Mouse (Mus musculus): ENCODE measurements around the gene Nup85. TPM values are rescaled to one million over a fixed set of nuclear protein-coding genes. Genes with fewer than 3 reads are reported as not detected.

Gene Nup85
- polyA plus RNA-seq (2014; fragmentation: Illumina TruSeq; extraction: RNeasy Lipid Tissue Mini Kit (QIAGEN cat#74804); ENCODE audit: low replicate concordance), result 15.1 TPM

DNA sequence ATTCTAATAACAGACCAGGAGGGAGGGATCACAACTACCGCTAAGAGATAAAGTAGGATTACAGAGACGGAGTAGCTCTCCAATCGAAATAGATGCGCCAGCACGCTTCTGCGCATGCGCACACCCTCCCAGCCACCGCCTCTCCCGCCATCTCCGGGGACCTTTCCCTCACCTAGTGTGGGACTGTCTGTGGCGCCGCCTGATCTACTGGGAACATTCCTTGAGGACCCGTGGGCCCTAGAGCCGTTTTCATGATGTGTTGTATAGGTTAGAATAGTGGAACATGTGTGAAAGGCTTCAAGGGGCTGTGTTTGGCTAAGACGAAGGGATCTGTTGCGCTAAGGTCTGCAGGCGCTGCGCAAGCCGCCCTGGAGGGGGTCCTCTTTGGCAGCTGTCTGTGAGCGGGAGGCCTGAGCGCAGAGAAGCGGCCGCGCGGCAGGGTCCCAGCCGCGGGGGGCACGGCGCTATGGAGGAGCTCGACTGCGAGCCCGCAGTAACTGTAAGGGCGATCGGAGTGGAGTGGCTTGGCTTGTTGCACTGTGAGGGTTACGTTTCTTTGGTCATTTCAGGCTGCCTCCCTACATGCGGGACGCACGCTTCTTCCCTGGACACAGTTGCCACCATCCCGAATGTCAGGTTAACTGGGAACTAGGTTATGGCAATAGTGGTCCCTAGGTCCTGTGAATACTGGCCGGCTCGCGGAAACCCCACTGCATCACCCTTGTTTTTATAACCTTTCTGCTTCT, at the start of gene Nup85:
TSS of gene Nup85 (plus strand) at position 371 of the 746 bp plus-strand sequence.

DNA sequence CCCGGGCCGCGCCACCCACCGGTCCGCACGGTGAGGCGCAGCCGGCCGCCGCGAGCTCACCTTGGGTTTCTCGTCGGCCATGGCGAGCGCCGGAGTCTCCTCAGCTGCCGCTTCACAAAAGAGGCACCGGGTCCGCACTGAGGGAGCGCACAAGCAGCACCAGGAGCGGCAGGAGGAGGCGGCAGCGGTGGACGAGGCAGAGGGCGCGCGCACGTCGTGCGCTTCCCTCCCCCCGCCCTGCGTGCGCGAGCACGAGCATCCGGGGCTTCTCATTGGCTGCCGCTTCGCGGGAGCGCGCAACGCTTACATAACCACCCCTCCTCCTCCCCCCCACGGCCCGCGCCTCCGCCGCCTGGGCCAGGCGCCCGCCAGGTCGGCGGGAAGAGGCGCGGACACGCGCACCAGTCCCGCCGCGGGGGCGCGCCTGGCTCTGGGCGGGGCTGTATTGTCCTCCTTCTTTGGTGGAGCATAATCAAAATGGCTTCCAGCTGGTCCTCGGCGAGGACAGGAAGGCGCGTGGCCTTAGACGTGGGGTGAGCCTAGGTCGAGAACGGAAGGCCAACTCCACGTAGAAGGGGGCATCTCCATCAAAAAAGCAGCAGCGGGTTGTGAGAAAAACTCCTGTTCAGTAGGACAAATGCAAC, 28.1 kb upstream of the Nup85 start, which contains the start of gene Sumo2:
TSS of gene Sumo2 (minus strand) at position 239 of the 644 bp plus-strand sequence.

DNA sequence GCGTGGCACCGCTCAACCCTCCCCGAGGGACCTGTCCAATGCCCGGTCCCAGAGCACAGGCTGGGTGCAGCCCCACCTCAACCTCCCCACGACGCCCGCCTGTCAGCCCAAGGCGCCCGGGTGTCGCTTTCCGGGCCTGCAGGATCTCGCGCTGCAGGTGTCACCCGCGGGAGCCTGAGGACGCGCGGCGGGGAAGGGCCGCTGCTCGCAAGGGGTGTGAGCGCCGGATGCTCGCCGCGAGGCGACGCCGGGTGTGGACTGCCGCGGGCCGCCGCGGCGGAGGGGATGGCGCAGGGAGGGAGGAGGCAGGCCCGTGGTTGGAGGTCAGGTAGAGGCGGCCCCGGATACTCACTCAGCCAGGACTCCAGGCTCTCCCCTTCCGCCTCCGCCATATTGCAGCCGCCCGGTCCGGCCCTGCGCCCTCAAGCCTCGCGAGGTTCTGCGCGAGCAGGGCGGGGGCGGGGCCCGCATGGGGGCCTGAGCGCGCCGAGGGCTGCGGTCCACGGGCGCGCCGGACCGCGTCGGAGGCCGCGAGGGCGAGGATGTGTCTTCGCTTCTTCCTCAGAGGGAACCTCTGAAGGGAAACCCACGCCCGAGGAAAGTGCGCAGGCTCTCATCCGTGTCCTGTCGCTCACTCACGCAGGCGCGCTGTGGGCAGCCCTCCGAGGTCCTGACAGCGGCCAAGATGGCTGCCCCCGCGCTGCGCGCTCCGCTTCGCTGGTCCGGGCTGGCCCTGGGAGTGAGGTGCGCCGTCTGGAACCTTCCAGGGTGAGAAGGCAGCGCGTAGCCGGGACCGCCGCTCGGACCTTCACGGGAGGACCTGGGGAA, 39.5 kb downstream of the Nup85 start, which contains the start of the genes Mrps7 and Gga3:
TSS of gene Mrps7 (plus strand) at position 450 of the 828 bp plus-strand sequence.
TSS of gene Gga3 (minus strand) at position 576 of the 828 bp plus-strand sequence.

DNA sequence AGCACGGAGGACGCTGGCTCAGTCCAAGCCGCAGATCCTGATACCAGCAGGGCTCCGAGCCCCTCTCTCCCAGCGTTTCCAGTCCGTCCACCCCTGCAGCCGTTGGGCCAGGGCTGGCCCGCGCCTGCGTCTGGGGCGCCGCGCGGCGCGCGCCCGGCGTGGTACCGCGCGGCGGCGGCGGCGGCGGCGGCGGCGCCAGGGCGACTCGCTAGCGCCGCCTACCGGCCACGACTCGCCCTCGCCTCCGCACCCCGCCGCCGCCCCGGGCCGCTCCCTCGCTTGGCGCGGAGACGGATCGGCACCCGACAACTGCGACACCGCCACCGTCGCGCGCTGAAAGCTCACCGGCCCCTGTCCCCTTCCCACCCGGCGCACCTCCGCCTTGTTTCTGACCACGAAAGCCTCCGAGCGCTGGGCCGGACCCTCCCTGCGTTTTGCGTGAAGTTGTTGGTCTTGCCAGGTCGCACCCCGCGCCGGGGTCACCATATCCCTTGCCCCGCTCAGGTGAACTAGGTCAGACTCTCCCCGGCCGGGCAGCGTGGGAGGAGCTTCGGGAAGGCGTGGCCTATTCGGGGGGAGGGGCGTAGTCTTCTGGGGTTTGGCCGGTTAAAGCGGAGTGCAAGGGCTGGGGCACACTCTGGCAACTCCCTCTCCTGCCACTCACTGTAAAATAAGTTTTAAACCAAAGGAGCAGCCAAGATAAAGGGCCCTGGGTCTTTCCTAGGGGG, 48.3 kb downstream of the Nup85 start, which contains the start of gene Mif4gd:
TSS of gene Mif4gd (minus strand) at position 560 of the 728 bp plus-strand sequence.

DNA sequence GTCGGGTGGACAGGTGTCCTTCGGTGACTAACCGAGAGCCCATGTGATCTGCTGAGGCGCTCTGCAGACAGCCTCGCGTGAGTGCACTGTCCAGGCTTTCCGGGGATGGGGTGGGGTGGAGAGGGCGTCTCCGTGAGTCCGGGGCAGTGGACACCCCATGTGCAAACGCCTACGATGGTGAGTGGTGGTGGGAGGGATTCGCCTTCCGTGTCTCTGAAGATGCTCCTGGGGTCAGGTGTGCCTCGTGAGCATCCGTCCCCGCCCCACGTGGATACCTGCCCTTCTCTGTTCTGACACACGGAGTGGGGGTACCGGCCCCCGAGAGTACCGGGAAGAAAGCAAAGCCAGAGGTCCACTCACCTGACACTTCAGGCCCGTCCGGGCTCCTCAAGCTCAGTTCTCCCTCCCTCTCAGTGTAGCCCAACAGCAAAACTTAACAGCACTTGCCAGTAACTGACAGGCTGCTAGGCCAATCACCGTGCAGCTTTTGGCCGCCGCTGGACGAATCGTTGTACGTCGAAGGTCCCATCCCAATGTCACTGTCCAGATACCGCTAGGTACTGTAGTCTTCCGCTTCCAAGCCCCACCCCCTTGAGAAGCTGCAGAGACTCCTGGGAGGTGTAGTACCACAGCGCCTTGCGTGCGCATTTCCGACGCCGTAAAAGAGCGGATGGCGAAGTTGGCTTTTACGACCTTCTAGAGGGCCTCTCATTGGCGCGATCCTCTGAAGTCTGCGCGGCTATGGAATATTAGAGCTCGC, 63.7 kb downstream of the Nup85 start, which contains the start of gene Slc25a19:
TSS of gene Slc25a19 (minus strand) at position 591 of the 760 bp plus-strand sequence.

Other genes starting within 250 kb of the Nup85 start
- not detected for gene Ush1g, start 242.4 kb upstream of the Nup85 start, polyA plus RNA-seq (2014; fragmentation: Illumina TruSeq; extraction: RNeasy Lipid Tissue Mini Kit (QIAGEN cat#74804); ENCODE audit: low replicate concordance)
- 0.45 TPM for gene Otop3, start 229.7 kb upstream of the Nup85 start, polyA plus RNA-seq (2014; fragmentation: Illumina TruSeq; extraction: RNeasy Lipid Tissue Mini Kit (QIAGEN cat#74804); ENCODE audit: low replicate concordance)
- gene Hid1, start 196.7 kb upstream of the Nup85 start, polyA plus RNA-seq (2014; fragmentation: Illumina TruSeq; extraction: RNeasy Lipid Tissue Mini Kit (QIAGEN cat#74804); ENCODE audit: low replicate concordance), result 2.0 TPM
- not detected for gene Cdr2l, start 182.5 kb upstream of the Nup85 start, polyA plus RNA-seq (2014; fragmentation: Illumina TruSeq; extraction: RNeasy Lipid Tissue Mini Kit (QIAGEN cat#74804); ENCODE audit: low replicate concordance)
- 3.4 TPM for gene Mrpl58, start 160.7 kb upstream of the Nup85 start, polyA plus RNA-seq (2014; fragmentation: Illumina TruSeq; extraction: RNeasy Lipid Tissue Mini Kit (QIAGEN cat#74804); ENCODE audit: low replicate concordance)
- 527 TPM for gene Atp5h, start 144.5 kb upstream of the Nup85 start, polyA plus RNA-seq (2014; fragmentation: Illumina TruSeq; extraction: RNeasy Lipid Tissue Mini Kit (QIAGEN cat#74804); ENCODE audit: low replicate concordance)
- gene Kctd2, start 144.3 kb upstream of the Nup85 start, polyA plus RNA-seq (2014; fragmentation: Illumina TruSeq; extraction: RNeasy Lipid Tissue Mini Kit (QIAGEN cat#74804); ENCODE audit: low replicate concordance), result 11.6 TPM
- gene Trim80, start 123.9 kb upstream of the Nup85 start, polyA plus RNA-seq (2014; fragmentation: Illumina TruSeq; extraction: RNeasy Lipid Tissue Mini Kit (QIAGEN cat#74804); ENCODE audit: low replicate concordance), result not detected
- gene Slc16a5, start 102.0 kb upstream of the Nup85 start, polyA plus RNA-seq (2014; fragmentation: Illumina TruSeq; extraction: RNeasy Lipid Tissue Mini Kit (QIAGEN cat#74804); ENCODE audit: low replicate concordance), result 33.5 TPM
- gene Armc7, start 88.8 kb upstream of the Nup85 start, polyA plus RNA-seq (2014; fragmentation: Illumina TruSeq; extraction: RNeasy Lipid Tissue Mini Kit (QIAGEN cat#74804); ENCODE audit: low replicate concordance), result 0.19 TPM
- gene Nt5c, start 72.6 kb upstream of the Nup85 start, polyA plus RNA-seq (2014; fragmentation: Illumina TruSeq; extraction: RNeasy Lipid Tissue Mini Kit (QIAGEN cat#74804); ENCODE audit: low replicate concordance), result 1.3 TPM
- 47.8 TPM for gene Jpt1, start 50.0 kb upstream of the Nup85 start, polyA plus RNA-seq (2014; fragmentation: Illumina TruSeq; extraction: RNeasy Lipid Tissue Mini Kit (QIAGEN cat#74804); ENCODE audit: low replicate concordance)
- gene Sumo2, start 28.2 kb upstream of the Nup85 start, polyA plus RNA-seq (2014; fragmentation: Illumina TruSeq; extraction: RNeasy Lipid Tissue Mini Kit (QIAGEN cat#74804); ENCODE audit: low replicate concordance), result 992 TPM
- 2.0 TPM for gene Mrps7, start 39.5 kb downstream of the Nup85 start, polyA plus RNA-seq (2014; fragmentation: Illumina TruSeq; extraction: RNeasy Lipid Tissue Mini Kit (QIAGEN cat#74804); ENCODE audit: low replicate concordance)
- gene Gga3, start 39.6 kb downstream of the Nup85 start, polyA plus RNA-seq (2014; fragmentation: Illumina TruSeq; extraction: RNeasy Lipid Tissue Mini Kit (QIAGEN cat#74804); ENCODE audit: low replicate concordance), result 2.8 TPM
- 16.5 TPM for gene Mif4gd, start 48.5 kb downstream of the Nup85 start, polyA plus RNA-seq (2014; fragmentation: Illumina TruSeq; extraction: RNeasy Lipid Tissue Mini Kit (QIAGEN cat#74804); ENCODE audit: low replicate concordance)
- 2.2 TPM for gene Slc25a19, start 63.9 kb downstream of the Nup85 start, polyA plus RNA-seq (2014; fragmentation: Illumina TruSeq; extraction: RNeasy Lipid Tissue Mini Kit (QIAGEN cat#74804); ENCODE audit: low replicate concordance)
- 83.4 TPM for gene Grb2, start 144.2 kb downstream of the Nup85 start, polyA plus RNA-seq (2014; fragmentation: Illumina TruSeq; extraction: RNeasy Lipid Tissue Mini Kit (QIAGEN cat#74804); ENCODE audit: low replicate concordance)
- 0.59 TPM for gene Tmem94, start 201.0 kb downstream of the Nup85 start, polyA plus RNA-seq (2014; fragmentation: Illumina TruSeq; extraction: RNeasy Lipid Tissue Mini Kit (QIAGEN cat#74804); ENCODE audit: low replicate concordance)
- gene Caskin2, start 249.2 kb downstream of the Nup85 start, polyA plus RNA-seq (2014; fragmentation: Illumina TruSeq; extraction: RNeasy Lipid Tissue Mini Kit (QIAGEN cat#74804); ENCODE audit: low replicate concordance), result 0.26 TPM